Mouse (Mus musculus) lung, postnatal 4 days (tissue): ENCODE measurements around the gene Arhgap4.

Source experiments
- DNase-seq, 2 experiments: peaks; one replicate each; pipeline ENCODE4 v3.0.0; 2021

The Arhgap4 gene

DNA sequence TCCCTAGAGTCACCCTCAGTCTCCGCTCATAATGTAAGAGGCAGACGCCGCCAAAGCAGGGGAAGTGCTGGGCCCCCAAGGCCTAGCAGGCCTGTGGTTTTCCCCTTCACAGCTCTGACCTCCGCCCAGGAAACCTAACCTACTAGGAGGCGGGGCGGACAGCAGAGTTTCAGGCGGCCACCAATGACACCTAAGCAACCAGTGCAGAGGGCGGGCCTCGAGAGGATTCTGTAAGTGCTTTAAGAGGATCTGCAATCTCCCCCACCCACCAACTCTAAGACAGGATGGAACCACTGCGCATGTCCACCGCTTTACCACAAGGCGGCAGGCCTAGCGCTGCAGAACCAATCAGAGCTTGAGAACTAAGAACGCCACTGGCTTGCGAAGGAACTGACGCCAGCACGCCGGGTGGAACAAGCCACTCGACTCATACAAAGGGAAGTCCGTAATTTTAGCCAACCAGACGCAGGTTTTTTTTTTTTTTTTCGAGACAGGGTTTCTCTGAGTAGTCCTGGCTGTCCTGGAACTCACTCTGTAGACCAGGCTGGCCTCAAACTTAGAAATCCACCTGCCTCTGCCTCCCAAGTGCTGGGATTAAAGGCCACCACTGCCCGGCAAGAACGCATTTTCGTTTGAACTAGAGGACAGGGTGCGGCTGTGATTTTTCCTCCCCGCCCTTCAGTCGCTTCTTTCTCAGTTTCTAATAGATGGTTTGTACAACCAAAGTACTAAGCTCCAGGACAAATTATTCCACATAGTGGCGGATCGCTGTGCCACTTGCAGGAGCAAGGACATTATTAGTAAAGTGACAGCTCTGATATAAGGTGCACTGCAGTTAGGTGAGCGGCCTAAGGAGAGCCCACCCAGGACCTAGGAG, 6.6 kb downstream of the Arhgap4 start:
- DNase-seq = peak; percentile 90 to 97

DNA sequence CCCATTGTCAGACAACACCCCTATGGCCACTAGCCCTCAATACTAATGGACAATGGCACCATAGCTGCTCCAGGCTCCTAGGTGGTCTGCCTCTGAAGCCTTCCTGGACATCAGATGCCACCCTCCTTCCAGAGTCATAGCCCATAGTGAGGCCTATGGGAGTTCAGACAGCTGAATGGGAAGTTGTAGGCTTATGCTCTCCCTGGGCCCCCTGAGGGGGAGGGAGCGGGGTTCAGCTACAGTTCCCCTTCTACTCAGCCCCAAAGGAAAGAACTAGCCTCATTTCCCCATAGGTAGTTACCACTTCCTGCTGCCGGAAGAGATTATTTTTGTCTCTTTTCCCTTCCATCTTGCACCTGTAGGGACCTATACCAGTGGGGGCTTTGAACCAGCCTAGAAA, 10.1 kb downstream of the Arhgap4 start:
- DNase-seq = peak; percentile 48

DNA sequence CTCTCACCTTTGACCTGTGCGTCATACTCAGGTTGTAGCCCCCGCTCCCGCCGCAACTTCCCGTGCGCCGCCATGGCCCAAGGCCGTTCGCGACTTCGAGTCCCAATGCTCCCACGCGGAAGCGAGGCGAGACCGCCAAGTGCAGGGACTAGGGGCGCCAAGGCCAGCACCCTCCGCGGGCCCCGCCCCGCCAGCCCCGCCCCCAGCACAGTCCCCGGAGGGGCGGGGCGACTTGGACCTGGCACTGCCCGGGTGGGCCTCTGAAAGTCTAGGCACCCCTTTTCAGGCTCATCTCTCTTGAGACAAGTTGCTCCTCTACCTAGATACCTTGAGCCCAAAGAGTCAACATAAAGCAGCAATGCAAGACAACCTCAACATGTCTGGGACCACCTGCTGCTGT, 10.5 kb downstream of the Arhgap4 start:
- peak; percentile 51 to 56 for DNase-seq

DNA sequence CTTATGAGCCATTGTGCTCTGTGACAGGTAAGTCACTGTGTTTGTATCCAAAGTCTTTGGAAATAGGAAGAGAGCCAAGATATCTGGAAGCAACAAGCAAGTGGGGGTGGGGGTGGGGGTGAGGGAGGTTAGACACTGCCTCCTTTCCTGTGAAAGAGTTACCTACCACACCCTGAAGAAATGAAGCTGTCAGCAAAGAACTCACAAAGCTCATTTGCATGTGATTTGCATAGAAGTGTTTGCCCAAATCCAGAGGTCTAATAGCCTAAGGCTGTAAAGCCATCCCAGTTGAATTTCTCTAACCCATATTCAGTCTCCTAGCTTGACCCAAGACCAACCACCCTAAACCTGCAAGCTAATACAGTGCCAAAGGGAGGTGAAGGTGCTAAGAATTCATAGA, 11.2 kb downstream of the Arhgap4 start:
- no peak for DNase-seq

DNA sequence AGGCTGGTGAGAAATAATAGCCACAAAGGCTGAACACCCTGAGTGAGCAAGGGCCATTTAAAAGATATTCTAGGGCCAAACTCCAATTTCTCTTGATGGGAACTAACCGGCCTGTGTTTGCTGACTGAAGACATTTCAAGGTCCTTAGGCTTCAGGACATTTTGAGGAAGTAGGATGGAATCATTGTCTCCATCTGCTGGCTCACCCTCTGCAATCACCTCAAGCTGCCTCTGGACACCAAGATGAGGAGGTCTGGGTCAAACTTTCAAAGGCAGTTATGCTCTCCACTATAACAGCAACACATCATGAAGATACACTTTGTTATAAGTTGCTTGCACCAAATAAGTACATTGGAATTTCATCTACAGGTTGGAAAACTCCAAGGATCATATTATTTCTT, 11.6 kb downstream of the Arhgap4 start:
- no peak for DNase-seq

DNA sequence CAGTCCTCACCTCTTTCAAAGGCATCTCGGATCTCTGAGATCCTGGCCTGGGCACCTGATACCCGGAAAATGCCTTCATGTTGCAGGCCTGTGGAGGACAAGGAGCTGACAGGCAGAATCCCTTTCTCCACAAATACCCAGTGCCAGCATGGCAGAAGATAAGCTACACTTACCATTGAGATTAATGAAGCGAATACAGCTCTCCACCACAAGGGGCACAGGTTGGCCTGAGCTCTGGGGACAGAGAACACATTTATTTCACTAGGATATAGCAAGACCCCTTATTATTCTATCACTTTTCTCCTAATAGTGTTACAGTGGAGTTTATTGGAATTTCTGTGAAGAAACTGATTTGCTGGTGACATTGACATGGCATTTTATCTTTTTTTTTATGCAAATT, 23.7 kb downstream of the Arhgap4 start:
- DNase-seq = no peak

DNA sequence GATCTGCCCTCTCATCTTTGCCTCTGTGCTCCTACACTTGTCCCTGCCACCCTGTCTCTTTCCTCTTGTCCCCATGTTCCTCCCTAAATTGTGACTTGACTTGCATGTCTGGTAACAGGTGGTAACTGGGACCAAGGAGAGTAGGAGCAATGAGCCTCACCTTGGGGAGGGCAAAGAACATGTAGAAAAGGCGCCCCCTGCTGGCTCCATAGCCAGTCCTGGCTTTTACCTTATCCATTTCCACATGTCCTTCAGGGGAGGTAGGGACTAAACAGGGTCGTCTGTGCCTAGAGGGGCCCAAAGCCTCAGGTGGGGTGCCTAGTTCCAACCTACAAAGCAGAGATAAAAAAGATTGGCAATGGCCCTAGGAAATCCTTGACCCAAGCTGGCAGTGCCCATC, 26.0 kb downstream of the Arhgap4 start, which contains the start of gene L1cam:
TSS of gene L1cam (minus strand) at position 387 of the 400 bp plus-strand sequence.
- DNase-seq = peak; percentile 28 to 34

DNA sequence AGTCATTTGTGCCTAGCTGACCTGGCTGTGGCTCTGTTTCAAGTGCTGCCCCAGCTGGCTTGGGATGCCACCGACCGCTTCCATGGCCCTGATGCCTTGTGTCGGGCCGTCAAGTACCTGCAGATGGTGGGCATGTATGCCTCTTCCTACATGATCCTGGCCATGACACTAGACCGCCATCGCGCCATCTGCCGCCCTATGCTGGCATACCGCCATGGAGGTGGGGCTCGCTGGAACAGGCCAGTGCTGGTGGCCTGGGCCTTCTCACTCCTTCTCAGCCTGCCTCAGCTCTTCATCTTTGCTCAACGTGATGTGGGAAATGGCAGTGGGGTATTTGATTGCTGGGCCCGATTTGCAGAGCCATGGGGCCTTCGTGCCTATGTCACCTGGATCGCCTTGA, 28.8 kb downstream of the Arhgap4 start:
- no peak for DNase-seq

DNA sequence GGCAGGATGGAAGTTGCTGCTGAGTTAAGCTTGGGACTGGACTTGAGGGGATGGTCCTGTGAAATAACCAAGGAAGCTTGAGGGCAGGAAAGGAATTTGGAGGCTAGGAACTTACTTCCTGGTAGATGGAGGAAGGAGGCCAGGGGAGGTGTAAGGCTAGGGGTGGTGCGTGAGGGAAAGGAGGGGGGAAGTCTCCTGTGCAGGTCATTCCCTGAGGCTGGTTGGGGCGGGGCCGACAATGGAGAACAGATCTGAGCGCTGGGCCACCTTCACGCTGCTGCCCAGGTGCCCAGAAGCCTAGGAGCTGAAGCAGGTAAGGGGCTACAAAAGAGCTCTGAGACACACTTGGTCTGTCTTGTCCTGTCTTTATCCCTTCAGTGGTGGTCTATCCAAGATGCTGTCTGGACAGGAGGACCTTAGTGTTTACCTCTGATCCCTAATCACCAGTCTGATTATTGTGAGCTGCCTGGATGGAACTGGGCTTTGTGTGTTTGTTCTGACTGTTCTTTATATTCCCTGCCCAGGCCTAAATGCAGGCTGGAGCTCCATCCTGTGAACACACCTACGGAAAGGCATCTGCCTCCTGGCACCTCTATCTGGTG, 30.0 kb downstream of the Arhgap4 start, which contains the start of gene Avpr2:
TSS of gene Avpr2 (plus strand) at position 552 of the 602 bp plus-strand sequence.
- DNase-seq = no peak

DNA sequence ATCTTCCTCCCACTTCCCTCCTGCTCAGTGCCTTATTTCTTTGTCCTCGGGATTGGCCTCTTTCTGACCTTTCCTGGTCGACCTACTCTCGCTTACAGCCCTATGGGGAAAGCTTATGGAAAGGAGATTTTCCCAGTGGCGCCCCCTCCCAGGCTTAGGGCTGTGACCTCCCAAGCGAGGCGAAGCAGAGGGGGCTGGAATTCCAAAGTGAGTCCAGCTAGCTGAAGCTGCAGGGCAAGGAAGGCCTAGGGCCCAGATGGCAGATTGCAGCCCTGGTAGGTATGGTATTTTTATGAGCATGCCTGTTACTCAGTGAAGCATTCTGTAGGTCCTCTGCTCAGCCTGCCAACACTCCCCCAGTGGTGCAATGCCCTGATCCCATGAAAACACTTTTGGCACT, 40.2 kb downstream of the Arhgap4 start:
- no peak for DNase-seq

DNA sequence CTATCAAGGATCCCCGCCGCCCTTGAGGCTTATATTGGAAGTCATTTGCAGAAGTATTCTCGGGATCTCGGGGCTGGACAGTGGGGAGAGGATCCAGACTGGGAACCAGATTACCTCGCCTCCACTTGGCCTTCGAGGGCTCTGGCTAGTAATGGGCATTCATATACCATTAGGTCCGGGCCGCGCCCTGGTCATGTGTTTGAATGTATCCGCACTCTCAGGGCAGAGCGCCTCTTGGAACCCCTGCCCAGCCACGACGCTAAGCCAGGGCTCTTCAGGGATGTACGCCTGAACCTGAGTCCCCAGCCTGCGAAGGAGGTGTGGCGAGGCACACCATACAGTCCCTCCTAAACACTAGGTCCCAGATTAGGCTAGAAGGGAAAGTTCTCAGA, 40.6 kb downstream of the Arhgap4 start:
- no peak for DNase-seq

DNA sequence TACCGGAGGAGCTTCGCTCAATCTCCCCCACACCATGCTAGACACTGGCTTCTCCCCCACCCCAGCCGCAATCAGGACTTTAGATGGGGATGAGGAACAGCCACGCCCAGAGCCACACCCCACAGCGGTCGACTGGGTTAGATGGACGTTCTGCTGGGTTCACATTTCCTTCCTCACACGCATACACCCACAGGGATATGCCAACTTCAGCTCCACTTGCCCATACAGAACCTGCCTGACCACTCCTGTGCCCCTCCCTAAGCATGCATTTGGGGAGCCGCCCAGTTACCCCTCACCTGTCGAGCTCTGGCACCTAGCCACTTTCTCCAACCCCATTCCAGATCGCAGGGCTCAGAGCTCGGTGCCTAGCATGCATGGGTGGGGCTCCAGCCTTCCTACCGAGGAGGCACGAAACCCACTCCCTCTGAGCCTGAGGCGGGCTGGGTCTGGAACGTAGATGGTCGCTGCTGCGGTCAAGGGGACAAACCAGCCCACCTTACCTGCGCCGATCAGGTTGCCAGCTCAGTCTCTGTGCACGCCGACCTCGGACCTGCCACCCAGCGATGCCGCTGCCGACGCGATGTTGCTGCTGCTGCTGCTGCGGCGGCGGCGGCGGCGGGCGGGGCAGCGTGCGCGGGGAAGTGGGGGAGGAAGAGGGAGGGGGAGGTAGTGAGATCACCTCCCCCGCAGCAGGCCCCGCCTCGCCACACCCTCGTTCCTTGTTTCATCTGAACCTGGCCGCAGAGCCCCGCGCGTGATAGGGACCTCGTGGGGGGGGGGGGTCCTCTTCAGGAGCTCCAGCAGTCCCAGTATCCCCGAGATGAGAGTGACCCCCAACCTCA, 41.3 kb downstream of the Arhgap4 start:
- peak; percentile 37 to 42 for DNase-seq

DNA sequence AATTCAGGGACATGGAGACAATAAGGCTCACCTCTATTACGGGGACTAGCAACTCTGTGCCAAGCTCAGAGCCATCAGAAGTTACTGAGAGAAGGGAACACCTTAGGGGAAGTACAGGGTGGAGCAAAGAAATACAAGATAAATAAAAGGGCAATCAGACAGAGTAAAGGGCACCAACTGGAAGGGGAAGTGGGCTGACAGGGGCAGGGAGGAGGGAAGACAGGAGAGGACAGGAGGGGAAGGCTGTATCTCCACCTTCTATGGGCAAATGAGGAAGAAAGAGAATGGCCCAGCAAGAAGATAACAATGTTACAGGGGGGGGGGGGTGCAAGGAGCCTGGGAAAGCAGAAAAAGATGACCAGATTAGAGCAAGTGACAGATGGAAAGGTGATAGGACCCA, 44.7 kb downstream of the Arhgap4 start:
- no peak for DNase-seq

DNA sequence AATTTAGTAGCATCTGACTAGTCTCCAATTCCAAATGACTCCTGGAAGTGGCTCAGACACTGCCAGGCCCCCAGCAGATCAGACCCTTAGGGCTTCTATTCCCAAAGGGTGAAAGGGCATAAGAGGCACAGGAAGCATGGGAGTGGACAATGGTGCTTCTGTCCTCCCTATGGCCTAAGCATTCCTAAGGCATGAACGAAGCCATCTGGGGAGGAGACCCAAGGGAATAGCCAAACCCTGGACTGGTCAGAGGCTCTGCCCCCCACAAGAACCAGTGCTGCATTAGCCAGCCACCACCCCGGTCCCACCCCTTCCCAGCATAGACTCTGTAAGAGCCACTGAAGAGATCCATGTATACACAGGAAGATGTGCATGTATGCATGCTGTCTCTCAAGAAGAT, 45.8 kb downstream of the Arhgap4 start:
- no peak for DNase-seq

DNA sequence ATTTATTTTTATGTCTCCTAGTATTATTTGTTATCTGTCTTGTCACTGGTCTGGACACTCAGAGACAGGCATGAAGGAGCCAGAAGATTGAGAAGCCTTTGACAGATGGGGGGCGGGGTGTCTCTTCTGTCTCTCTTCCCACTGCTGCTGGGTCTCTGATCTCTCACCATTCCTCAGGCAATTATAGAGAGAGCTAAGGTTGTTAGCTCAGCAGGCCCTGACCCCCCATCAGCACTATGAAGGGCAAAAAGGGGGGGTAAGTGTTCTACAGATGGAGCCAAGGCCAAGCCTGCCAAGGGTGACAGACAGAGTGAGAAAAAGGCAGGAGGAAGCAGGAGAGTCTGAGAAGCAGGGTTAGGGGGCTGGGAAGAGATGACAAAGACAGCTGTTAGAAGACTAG, 49.7 kb downstream of the Arhgap4 start:
- DNase-seq = no peak

DNA sequence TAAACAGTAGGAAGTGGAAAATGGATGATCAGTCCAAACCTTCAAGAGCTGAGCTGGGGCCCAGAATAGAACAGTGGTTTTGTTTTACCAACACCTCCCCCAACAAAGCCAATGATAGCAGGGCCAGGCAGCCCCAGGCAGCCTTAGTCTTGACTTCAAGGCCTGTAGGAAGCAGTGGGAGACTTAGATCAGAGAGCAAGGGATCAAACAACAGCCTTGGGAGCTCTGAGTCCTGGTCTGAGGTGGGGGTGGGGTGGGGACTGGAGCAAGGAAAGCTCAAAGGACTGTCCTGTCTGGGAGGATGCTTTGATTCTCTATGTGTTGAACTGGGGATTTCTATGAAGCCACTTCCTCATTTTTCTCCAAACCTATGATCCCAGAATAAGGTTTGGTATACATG, 50.2 kb downstream of the Arhgap4 start:
- no peak for DNase-seq

DNA sequence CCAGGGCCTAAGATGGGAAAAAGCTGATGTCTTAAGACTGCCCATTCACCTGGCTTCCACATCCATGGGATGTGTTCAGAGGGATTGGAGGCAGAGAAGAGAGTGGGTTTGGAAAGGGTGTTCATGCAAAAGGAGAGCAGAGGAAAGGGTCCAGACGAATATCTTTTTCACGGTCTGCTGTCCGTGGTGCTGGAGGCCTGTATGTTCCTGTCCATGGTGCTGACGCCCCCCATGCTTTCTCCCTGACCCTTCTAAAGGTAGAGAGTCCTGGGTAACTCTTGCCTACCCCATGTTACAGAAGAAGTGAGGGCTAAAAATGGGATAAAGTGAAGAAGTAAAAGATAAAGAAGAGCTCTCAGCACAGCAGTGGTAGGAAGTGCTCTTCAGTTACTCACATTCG, 52.3 kb downstream of the Arhgap4 start:
- DNase-seq = peak; percentile 25

DNA sequence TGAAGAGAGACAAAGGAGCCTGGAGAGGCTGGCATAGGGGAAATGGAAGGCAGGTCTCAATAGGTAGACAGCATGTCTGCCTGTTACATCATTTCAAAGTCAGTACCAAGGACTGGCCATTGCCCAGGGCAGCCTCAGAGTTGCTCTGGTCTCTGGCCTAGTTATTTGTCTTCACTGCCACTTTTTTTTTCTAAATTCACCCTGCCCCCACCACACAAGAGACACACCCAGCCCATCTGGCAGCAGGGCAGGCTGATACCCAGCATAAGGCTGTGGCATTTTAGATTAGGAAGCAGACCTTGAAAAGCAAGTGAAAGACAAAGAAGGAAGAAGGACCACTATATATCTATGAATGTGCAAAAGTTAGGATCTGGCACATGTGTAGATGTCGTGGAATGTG, 53.8 kb downstream of the Arhgap4 start:
- no peak for DNase-seq

DNA sequence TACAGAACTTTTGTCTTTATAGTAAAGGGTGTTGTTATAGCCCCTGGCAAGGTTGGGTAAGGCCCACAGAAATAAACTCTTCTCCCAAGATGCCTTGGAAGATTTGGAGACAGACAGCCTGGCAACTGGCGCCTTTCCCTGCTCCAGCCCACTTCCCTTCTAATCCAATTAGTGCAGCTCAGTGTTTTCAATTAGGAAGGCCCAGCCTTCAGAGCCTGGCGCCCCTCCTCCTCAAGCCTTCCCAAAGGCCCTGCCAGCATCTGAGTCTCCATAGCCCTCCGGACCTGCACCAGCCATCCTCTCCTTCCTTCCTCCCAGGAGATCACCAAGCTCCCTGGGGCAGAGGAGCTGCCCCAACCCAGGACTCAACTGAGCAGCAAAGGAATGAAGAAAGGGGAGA, 54.4 kb downstream of the Arhgap4 start:
- DNase-seq = no peak

DNA sequence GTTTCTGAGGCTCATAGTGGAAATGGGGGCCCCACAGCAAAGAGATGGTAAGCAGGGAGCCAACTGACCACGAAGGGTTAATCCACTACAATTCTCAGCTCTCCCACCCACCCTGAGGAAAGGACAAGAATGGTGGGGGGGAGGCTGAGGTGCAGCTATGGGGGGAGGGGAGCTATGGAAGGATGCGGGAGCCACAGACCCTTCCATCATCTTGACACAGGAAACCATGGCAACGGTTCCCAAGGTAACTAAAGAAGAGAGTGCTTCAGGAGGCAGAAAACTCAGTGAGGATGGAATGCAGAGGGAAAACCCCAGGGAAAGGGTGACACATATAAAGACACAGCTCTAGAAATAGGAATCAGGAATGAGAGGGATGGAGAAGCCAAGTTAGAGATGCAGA, 57.0 kb downstream of the Arhgap4 start:
- no peak for DNase-seq

DNA sequence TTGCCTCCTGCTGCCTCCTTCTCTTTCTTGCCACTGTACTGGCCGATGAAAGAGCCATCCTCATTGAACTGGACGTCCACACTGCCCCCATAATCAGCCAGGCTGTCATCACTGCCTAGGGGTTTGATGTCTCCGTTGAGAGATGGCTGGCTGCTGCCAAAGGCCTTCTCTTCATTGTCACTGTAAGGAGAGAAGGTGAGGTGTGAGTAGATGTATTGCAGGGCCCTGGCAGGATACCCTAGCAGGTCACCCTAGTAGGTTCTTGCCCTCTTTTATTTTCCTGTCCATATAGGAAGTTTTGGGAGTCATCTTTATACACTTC, 66.6 kb downstream of the Arhgap4 start:
- DNase-seq = no peak

DNA sequence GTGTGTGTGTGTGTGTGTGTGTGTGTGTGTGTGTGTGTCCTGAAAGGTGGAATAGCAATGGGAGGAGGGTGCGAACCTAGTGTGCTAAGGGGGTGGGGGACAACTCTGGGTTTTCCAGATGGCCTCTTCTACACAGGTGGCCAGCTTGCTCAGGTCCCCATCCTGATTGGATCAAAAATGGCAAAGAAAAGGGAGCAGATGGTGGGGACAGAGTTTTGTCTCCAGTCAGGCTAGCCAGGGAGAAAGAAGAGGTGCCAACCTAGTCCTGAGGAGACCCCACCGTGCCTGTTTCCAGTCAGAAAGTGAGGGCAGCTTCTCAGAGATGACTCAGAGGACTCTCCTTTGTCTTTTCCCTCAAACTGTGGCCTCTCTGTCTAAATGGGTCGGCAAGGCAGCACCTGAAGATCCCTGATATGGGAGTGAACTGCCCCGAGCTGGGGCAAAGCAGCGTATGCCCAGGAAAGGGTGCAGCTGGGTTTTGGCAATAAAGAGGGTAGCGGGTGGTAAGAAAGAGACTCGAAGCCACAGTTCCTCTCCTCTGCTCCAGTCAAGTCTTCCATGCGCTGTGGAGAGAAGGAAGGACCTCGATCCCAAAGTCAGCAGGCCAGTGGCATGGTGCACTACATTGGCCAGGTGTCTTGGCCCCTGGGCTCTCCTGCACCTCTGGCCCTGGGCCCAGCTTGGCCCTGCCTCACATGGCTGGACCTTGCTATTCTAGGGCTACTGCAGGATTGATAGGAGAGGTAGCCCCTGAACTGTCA, 67.2 kb downstream of the Arhgap4 start:
- DNase-seq = no peak
